Mouse (Mus musculus) erythroblast, embryonic 14.5 days (primary cell): Measurements from ENCODE around the gene Kif2c. TPM values are rescaled to one million over a fixed set of nuclear protein-coding genes. Genes with fewer than 3 reads are reported as not detected.

Source experiments
- H3K27me3 ChIP-seq: 2 replicates; pipeline ENCODE4 v1.6.1; 2012; ENCODE audit warnings: inconsistent platforms; ENCODE audit not compliant: control insufficient read depth
- H3K36me3 ChIP-seq: 2 replicates; pipeline ENCODE4 v1.6.1; 2012; ENCODE audit warnings: mild to moderate bottlenecking, inconsistent platforms; ENCODE audit not compliant: control insufficient read depth
- H3K4me1 ChIP-seq: 2 replicates; pipeline ENCODE4 v1.6.1; 2012; ENCODE audit warnings: inconsistent platforms; ENCODE audit not compliant: control insufficient read depth
- H3K4me3 ChIP-seq: replicated peaks from 2 replicates; pipeline ENCODE3; 2012; ENCODE audit warnings: moderate library complexity, mild to moderate bottlenecking, inconsistent platforms
- H3K9me3 ChIP-seq: 2 replicates; pipeline ENCODE4 v1.6.1; 2012; ENCODE audit warnings: low read length, inconsistent platforms, mixed read lengths; ENCODE audit not compliant: control insufficient read depth
- GATA1 ChIP-seq: IDR thresholded peaks from 2 replicates; pipeline ENCODE4 v1.6.1; 2012; ENCODE audit warnings: low read length, inconsistent platforms, mixed read lengths
- TAL1 ChIP-seq: IDR thresholded peaks from 3 replicates; pipeline ENCODE4 v1.6.1; 2012; ENCODE audit warnings: low read length, inconsistent platforms, mixed read lengths
- polyA plus RNA-seq: library from polyadenylated mRNA; stranded (reverse); fragments of >175 nt; gene quantifications from 2 replicates; pipeline ENCODE4 v1.2.3, GENCODE M21; 2012

Kif2c gene
- polyA plus RNA-seq, 1 experiment, result 1.6 TPM

DNA sequence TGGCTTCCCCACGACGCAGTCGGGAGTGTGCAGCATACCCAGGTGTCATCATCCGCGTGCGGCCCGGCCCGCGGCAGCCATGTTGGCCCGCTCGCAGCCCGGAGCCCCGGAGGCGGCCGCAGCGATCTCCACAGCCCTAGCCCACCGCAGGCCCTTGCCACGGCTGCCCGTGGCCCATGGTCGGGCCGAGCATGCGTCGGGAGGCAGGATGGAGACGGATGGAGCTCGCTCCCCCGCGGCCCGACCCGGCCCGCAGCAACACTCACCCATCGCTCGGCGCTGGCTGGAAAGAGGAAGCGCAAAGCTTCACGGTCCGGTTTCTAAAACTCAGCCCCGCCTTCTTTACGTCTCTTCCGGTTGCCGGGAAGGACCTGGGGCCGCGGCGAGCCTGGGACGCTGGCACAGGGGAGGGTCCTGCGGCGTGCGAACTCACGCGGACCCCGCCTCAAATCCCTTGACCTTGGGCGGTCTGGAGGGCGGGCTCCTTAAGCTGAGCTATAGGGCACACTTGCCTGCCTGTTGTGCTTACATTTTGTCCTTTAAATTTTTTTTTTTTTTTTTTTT lies 26.6 kb downstream of the Kif2c start, which contains the start of gene Rps8:
Rps8 (minus strand) TSS at position 452 of the 564 bp plus-strand sequence.
- Histone ChIP-seq H3K9me3 (no peaks in the 10 kb centered on the region), H3K27me3 (no peaks in the 10 kb centered on the region), H3K4me3 (peak within 1 kb of the TSS; percentile 94), H3K4me1 (peaks cover 38% of the 10 kb centered on the region), H3K36me3 (peaks cover 71% of the 10 kb centered on the region)
- TF ChIP-seq GATA1 (no peak), TAL1 (no peak)

DNA sequence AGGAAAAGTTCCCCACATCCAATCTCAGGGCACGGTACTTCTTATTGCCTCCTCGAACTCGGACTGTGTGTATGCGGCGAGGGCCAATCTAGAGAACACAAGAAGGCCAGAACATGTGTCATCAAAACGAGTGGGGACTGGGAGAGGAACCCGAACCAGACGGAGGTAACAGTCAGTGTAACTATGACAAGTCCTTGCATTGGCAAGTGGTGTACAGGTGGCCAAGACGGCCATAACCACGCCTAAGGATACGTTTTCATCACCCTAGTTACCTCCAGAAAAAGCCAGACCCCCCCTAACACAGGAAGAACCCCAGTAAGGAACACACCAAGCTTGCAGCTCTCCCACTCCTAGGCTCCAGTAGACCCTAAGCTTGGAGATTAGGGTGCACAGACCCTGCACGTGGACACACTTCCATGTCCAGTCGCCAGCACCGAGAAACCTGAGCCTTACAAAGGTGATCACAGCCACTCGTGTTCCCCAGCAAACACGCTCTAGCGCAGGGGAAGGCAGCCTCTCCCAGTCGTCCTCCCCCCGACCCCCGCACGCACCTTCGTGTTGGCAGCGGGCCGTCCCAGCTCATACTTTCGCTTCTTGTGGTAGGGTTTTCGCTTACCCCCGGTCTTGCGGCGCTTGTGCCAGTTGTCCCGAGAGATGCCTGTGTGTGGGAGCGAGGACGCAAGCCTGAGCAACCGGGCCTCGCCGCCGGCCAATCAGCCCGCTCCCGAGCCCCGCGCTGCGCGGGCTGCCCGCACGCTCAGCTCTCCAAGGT lies 27.2 kb downstream of the Kif2c start:
- TF ChIP-seq TAL1 (no peak), GATA1 (no peak)
- H3K36me3 ChIP-seq, result peaks cover 71% of the 10 kb centered on the region
- H3K9me3 ChIP-seq, result no peaks in the 10 kb centered on the region
- H3K4me1 ChIP-seq, result peaks cover 41% of the 10 kb centered on the region
- no peaks in the 10 kb centered on the region for H3K27me3 ChIP-seq
- H3K4me3 ChIP-seq, result peak overlapping the region; percentile 94

DNA sequence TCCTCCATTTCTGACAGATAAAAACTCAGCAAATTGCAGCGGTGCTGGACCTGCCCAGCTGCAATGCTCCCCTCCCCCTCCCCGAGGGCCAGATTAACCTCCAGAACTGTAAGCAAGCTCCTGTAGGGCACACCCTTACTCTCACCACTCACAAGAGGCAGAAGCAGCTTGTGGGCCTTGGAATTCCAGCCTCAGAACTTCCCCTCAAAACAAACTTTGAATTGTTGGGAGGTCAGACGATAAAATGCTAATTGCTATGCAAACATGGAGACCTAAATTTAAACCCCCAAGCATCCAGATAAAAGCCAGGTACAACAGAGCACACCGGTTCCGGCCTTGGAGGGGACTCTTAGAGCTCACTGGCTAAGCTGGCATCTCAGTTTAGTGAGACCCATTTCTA lies 29.7 kb downstream of the Kif2c start:
- TF ChIP-seq TAL1, result no peak
- TF ChIP-seq GATA1, result no peak
- Histone ChIP-seq H3K4me1 (peaks cover 41% of the 10 kb centered on the region), H3K27me3 (no peaks in the 10 kb centered on the region), H3K4me3 (peak overlapping the region; percentile 2), H3K36me3 (peaks cover 77% of the 10 kb centered on the region), H3K9me3 (no peaks in the 10 kb centered on the region)

DNA sequence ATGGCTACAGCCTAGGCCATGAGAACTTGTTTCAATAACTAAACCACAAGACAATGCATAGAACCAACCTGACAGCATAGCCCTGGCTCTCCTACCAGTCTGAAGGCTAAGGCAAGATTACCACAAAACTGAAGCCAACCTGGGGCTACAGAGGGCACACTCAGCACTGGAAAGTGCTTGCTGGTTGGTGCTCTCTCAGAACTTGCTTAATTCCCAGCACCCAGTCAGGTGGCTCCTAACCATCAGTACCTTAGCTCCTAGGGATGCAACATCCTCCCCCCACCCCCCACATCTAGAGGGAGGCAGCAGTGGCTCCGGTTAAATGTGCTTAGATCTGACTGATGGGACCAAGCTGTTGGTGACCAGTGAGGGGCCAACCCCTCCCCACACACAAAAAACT lies 31.0 kb downstream of the Kif2c start:
- Histone ChIP-seq H3K36me3 (peaks cover 78% of the 10 kb centered on the region), H3K4me3 (no peak overlapping the region), H3K9me3 (no peaks in the 10 kb centered on the region), H3K27me3 (no peaks in the 10 kb centered on the region), H3K4me1 (peaks cover 42% of the 10 kb centered on the region)
- TF ChIP-seq TAL1 (no peak), GATA1 (no peak)

DNA sequence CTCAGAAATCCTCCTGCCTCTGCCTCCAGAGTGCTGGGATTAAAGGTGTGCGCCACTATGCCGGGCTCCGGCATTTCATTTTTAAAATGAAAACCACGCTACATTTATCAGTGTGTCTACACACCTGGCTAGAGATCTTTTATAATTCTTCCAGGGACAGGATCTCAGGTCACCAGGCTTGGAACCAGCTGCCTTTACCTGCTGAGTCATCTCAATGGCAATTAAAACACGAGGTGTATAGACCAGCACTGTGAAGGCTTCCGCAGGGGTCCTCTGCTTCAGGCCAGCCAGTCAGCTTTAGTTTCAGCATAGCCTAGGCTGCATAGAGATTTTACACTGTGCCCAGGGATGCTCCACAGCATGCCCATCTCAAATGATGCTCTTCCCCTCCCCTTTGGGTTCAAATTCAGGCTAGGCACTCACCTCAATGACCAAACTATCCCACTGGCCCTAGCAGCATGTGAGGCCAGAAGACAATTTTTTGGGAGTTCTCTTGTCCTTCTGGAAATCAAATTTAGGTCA lies 32.2 kb downstream of the Kif2c start:
- H3K4me1 ChIP-seq, result peaks cover 42% of the 10 kb centered on the region
- H3K4me3 ChIP-seq, result no peak overlapping the region
- no peaks in the 10 kb centered on the region for H3K9me3 ChIP-seq
- no peak for TF ChIP-seq GATA1
- TF ChIP-seq TAL1, result no peak
- peaks cover 76% of the 10 kb centered on the region for H3K36me3 ChIP-seq
- H3K27me3 ChIP-seq, result no peaks in the 10 kb centered on the region

DNA sequence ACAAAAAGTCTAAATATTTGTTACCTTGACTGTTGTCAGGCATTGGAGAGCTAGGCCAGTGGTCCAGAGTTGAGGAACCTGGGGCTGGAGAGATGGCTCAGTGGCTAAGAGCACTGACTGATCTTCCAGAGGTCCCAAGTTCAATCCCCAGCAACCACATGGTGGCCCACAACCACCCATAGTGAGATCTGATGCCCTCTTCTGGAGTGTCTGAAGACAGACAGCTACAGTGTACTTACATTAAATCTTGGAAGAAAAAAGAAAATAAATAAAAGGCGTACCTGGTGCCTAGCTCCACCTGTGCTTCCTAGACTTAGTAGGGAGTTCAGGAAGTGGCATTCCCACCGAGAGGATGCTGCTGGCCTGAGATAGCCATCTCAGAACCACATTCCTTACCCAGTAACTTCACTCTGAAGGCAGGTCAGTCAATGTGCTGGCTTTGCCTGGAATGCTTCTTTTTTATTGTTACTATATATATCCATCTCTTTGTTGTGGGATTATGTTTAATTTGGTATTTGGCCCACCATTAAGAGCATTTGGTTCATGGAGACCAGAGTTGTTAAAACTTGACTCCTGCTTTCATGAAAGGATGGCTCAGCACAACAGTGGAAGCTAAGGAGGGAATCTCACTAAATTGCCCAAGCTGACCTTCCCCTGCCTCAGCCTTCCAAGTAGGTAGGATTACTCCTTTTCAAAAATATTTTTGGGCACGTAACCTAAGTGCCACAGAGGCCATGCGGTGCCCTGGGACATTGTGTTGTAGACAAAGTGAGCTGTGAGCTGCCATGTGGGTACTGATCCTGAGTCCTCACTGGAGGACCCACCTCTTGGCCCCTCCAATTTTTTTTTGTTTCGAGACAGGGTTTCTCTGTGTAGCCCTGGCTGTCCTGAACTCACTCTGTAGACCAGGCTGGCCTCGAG lies 32.9 kb downstream of the Kif2c start:
- Histone ChIP-seq H3K9me3 (no peaks in the 10 kb centered on the region), H3K4me1 (peaks cover 36% of the 10 kb centered on the region), H3K36me3 (peaks cover 68% of the 10 kb centered on the region), H3K27me3 (no peaks in the 10 kb centered on the region; the same call in 1 of the 2 replicates), H3K4me3 (no peak overlapping the region)
- TF ChIP-seq GATA1, result no peak
- TF ChIP-seq TAL1, result no peak

DNA sequence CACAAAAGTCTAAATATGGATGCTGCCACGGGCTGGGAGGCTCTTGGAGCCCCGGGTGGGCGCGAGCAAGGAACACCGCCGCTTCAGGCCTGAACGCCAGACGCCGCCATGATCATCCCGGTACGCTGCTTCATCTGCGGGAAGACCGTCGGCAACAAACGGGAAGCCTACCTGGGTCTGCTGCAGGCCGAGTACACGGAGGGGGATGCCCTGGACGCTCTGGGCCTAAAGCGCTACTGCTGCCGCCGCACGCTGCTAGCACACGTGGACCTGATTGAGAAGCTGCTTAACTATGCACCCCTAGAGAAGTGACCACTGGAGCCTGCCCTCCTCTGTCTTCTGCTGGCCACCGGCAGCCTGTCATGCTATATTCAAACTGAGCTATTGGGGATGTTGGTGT lies 33.6 kb downstream of the Kif2c start:
- H3K9me3 ChIP-seq, result no peaks in the 10 kb centered on the region
- peaks cover 5% of the 10 kb centered on the region for H3K27me3 ChIP-seq
- peaks cover 29% of the 10 kb centered on the region for H3K4me1 ChIP-seq
- no peak overlapping the region for H3K4me3 ChIP-seq
- TF ChIP-seq GATA1, result no peak
- no peak for TF ChIP-seq TAL1
- H3K36me3 ChIP-seq, result peaks cover 61% of the 10 kb centered on the region

DNA sequence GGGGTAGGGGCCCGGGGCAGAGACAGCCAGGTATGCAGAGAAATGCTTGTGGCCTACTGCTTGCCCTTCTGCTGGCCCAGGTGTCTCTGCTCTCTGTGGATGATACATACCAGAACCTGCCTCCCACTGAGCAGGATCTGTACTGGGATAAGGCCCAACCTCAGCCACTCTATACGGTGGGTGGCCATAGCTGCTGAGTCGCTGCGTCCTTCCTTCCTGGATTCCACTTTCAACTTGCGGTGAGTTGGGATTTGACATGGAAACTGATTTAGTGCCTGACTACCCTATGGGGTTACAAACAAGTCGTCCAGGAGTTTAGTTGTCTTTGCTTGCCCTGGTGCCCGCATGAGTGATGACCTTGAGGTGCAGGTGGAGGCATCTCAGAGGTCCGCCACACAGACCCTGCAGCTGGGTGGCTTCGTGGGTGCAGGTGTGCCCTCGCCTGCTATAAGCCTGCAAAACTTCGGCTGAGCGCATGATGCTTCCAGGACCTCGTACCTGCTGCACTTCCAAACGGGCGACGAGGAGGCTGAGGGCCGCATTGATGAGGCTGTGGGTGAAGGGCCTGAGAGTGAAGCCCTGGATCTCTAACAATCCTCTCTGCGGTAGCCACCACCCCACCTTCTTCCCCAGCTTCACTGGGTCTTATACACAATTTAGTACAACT lies 34.3 kb downstream of the Kif2c start:
- peaks cover 23% of the 10 kb centered on the region for H3K4me1 ChIP-seq
- H3K27me3 ChIP-seq, result peaks cover 6% of the 10 kb centered on the region
- no peak for TF ChIP-seq GATA1
- no peak for TF ChIP-seq TAL1
- peaks cover 55% of the 10 kb centered on the region for H3K36me3 ChIP-seq
- no peak overlapping the region for H3K4me3 ChIP-seq
- H3K9me3 ChIP-seq, result no peaks in the 10 kb centered on the region
